Mouse (Mus musculus): ENCODE data around the gene Car10.

Gene Car10

GRCm38 (mm10) chr11:93579626-93580025, 481.8 kb downstream of the Car10 start:
- DNase-seq (ENCODE audit: low spot score), result no peak

GRCm38 (mm10) chr11:93581326-93581725, 483.5 kb downstream of the Car10 start:
- peak; percentile 37 for DNase-seq (ENCODE audit: low spot score)

GRCm38 (mm10) chr11:93587788-93588187, 490.0 kb downstream of the Car10 start:
- no peak for DNase-seq (ENCODE audit: low spot score)

GRCm38 (mm10) chr11:93590652-93591051, 492.8 kb downstream of the Car10 start:
- DNase-seq (ENCODE audit: low spot score), result no peak

- no peak for DNase-seq (ENCODE audit: low spot score)
Measured at GRCm38 (mm10) chr11:93594033-93594432, 496.2 kb downstream of the Car10 start.

GRCm38 (mm10) chr11:93598175-93598574, 500.3 kb downstream of the Car10 start:
- DNase-seq (ENCODE audit: low spot score), result no peak

- no peak for DNase-seq (ENCODE audit: low spot score)
Measured at GRCm38 (mm10) chr11:93599755-93600154, 501.9 kb downstream of the Car10 start.

GRCm38 (mm10) chr11:93603575-93603974, 505.7 kb downstream of the Car10 start:
- no peak for DNase-seq (ENCODE audit: low spot score)

- no peak for DNase-seq (ENCODE audit: low spot score)
Measured at GRCm38 (mm10) chr11:93607111-93607510, 509.3 kb downstream of the Car10 start.

- no peak for DNase-seq (ENCODE audit: low spot score)
Measured at GRCm38 (mm10) chr11:93608716-93609115, 510.9 kb downstream of the Car10 start.

GRCm38 (mm10) chr11:93612071-93612470, 514.2 kb downstream of the Car10 start:
- DNase-seq (ENCODE audit: low spot score), result no peak

- no peak for DNase-seq (ENCODE audit: low spot score)
Measured at GRCm38 (mm10) chr11:93614851-93615250, 517.0 kb downstream of the Car10 start.

- DNase-seq (ENCODE audit: low spot score), result no peak
Measured at GRCm38 (mm10) chr11:93623605-93624004, 525.8 kb downstream of the Car10 start.

- no peak for DNase-seq (ENCODE audit: low spot score)
Measured at GRCm38 (mm10) chr11:93639410-93639809, 541.6 kb downstream of the Car10 start.

- DNase-seq (ENCODE audit: low spot score), result no peak
Measured at GRCm38 (mm10) chr11:93640954-93641353, 543.1 kb downstream of the Car10 start.

GRCm38 (mm10) chr11:93642331-93642730, 544.5 kb downstream of the Car10 start:
- no peak for DNase-seq (ENCODE audit: low spot score)

- DNase-seq (ENCODE audit: low spot score), result no peak
Measured at GRCm38 (mm10) chr11:93643006-93643405, 545.2 kb downstream of the Car10 start.

- DNase-seq (ENCODE audit: low spot score), result peak; percentile 32
Measured at GRCm38 (mm10) chr11:93643436-93643835, 545.6 kb downstream of the Car10 start.

GRCm38 (mm10) chr11:93646216-93646615, 548.4 kb downstream of the Car10 start:
- no peak for DNase-seq (ENCODE audit: low spot score)
